Mouse (Mus musculus) MEL (cell line): ENCODE data around the gene Ldlrap1. TPM values are rescaled to one million over a fixed set of nuclear protein-coding genes. Genes with fewer than 3 reads are reported as not detected.

Experiments used
- DNase-seq: peaks from one replicate; pipeline ENCODE4 v3.0.0; 2011; ENCODE audit warnings: low read depth, low spot score
- H3K27ac ChIP-seq: 2 replicates; pipeline ENCODE4 v1.5.1; 2012; ENCODE audit warnings: low read depth, mild to moderate bottlenecking, control low read depth, low read length, moderate library complexity; ENCODE audit not compliant: control insufficient read depth
- H3K27me3 ChIP-seq, 2 experiments: fragments of 150-350 bp in 1 of 2; sonication (generic) in 1 of 2; 2 replicates each; pipeline ENCODE4 v1.6.1; 2012; ENCODE audit warnings: low read length in 2 of 2, mild to moderate bottlenecking in 2 of 2, improper control_type of control experiment in 1 of 2, moderate library complexity in 1 of 2; ENCODE audit not compliant: insufficient read depth in 2 of 2, control insufficient read depth in 1 of 2
- H3K36me3 ChIP-seq, 2 experiments: 2 replicates each; pipeline ENCODE4 v1.6.1; 2012 to 2014; ENCODE audit warnings: low read length in 2 of 2, improper control_type of control experiment in 1 of 2, inconsistent platforms in 1 of 2, mild to moderate bottlenecking in 1 of 2; ENCODE audit not compliant: insufficient read depth in 2 of 2, control insufficient read depth in 1 of 2
- H3K4me1 ChIP-seq, 2 experiments: fragments of 150-350 bp in 1 of 2; sonication (generic) in 1 of 2; 2 replicates each; pipeline ENCODE4 v1.6.1; 2012; ENCODE audit warnings: low read length in 2 of 2, improper control_type of control experiment in 1 of 2, mild to moderate bottlenecking in 1 of 2; ENCODE audit not compliant: insufficient read depth in 2 of 2, control insufficient read depth in 1 of 2
- H3K4me3 ChIP-seq, 2 experiments: fragments of 150-350 bp in 1 of 2; sonication (generic) in 1 of 2; 2 replicates each; pipeline ENCODE4 v1.5.1; 2012; ENCODE audit warnings: low read depth in 2 of 2, low read length in 2 of 2, mild to moderate bottlenecking in 2 of 2, moderate library complexity in 2 of 2, control low read depth in 1 of 2, improper control_type of control experiment in 1 of 2; ENCODE audit not compliant: control insufficient read depth in 1 of 2, insufficient read depth in 1 of 2
- H3K79me2 ChIP-seq: 2 replicates; pipeline ENCODE4 v1.6.1; 2012; ENCODE audit warnings: mild to moderate bottlenecking, low read length, moderate library complexity; ENCODE audit not compliant: control insufficient read depth, poor library complexity, insufficient read depth
- H3K9ac ChIP-seq: 2 replicates; pipeline ENCODE4 v1.6.1; 2012; ENCODE audit warnings: low read depth, mild to moderate bottlenecking, control low read depth, low read length, moderate library complexity; ENCODE audit not compliant: control insufficient read depth, poor library complexity, severe bottlenecking
- H3K9me3 ChIP-seq: fragments of 150-350 bp; sonication (generic); replicated peaks from 2 replicates; pipeline ENCODE4 v1.6.1; 2012; ENCODE audit warnings: mild to moderate bottlenecking, low read length, improper control_type of control experiment, moderate library complexity; ENCODE audit not compliant: insufficient read depth
- CHD1 ChIP-seq: IDR thresholded peaks from 2 replicates; pipeline ENCODE4 v1.6.1; 2012; ENCODE audit warnings: low read depth, mild to moderate bottlenecking, inconsistent platforms, low read length, improper control_type of control experiment
- CHD2 ChIP-seq: IDR thresholded peaks from 2 replicates; pipeline ENCODE4 v1.6.1; 2011; ENCODE audit warnings: low read length, improper control_type of control experiment
- CTCF ChIP-seq, 3 experiments: IDR thresholded peaks in 2 of 3; conservative IDR thresholded peaks in 1 of 3; 2 replicates each; pipeline ENCODE4 v1.5.1; 2011 to 2012; ENCODE audit warnings: low read length in 3 of 3, low read depth in 2 of 3, mild to moderate bottlenecking in 2 of 3, improper control_type of control experiment in 1 of 3, inconsistent platforms in 1 of 3, mixed read lengths in 1 of 3, moderate library complexity in 1 of 3; ENCODE audit not compliant: control insufficient read depth in 1 of 3, insufficient read depth in 1 of 3, poor library complexity in 1 of 3, severe bottlenecking in 1 of 3
- E2F4 ChIP-seq: IDR thresholded peaks from 2 replicates; pipeline ENCODE4 v1.6.1; 2011; ENCODE audit warnings: low read depth, low read length, improper control_type of control experiment, borderline replicate concordance
- ELF1 ChIP-seq: IDR thresholded peaks from 2 replicates; pipeline ENCODE4 v1.6.1; 2014; ENCODE audit warnings: low read depth, mild to moderate bottlenecking, inconsistent platforms, low read length, improper control_type of control experiment, moderate library complexity
- GABPA ChIP-seq: IDR thresholded peaks from 2 replicates; pipeline ENCODE4 v1.6.1; 2012; ENCODE audit warnings: low read depth, mild to moderate bottlenecking, inconsistent platforms, low read length, improper control_type of control experiment, moderate library complexity
- HCFC1 ChIP-seq: IDR thresholded peaks from 2 replicates; pipeline ENCODE4 v1.6.1; 2012; ENCODE audit warnings: low read depth, mild to moderate bottlenecking, inconsistent platforms, low read length, improper control_type of control experiment, moderate library complexity
- JUND ChIP-seq: IDR thresholded peaks from 2 replicates; pipeline ENCODE4 v1.6.1; 2011; ENCODE audit warnings: low read depth, mild to moderate bottlenecking, improper control_type of control experiment, low read length
- MAZ ChIP-seq: IDR thresholded peaks from 2 replicates; pipeline ENCODE4 v1.6.1; 2012; ENCODE audit warnings: low read depth, mild to moderate bottlenecking, inconsistent platforms, low read length, improper control_type of control experiment
- MXI1 ChIP-seq: IDR thresholded peaks from 2 replicates; pipeline ENCODE4 v1.6.1; 2011; ENCODE audit warnings: mild to moderate bottlenecking, low read depth, low read length, improper control_type of control experiment
- MYC ChIP-seq: IDR thresholded peaks from 2 replicates; pipeline ENCODE4 v1.6.1; 2011; ENCODE audit warnings: low read depth, mild to moderate bottlenecking, low read length, improper control_type of control experiment, moderate library complexity
- NELFE ChIP-seq: IDR thresholded peaks from 2 replicates; pipeline ENCODE4 v1.6.1; 2011; ENCODE audit warnings: low read depth, low read length, improper control_type of control experiment
- NRF1 ChIP-seq: IDR thresholded peaks from 2 replicates; pipeline ENCODE4 v1.6.1; 2014; ENCODE audit warnings: low read depth, mild to moderate bottlenecking, inconsistent platforms, low read length, improper control_type of control experiment, moderate library complexity; ENCODE audit not compliant: poor library complexity, insufficient read depth, severe bottlenecking
- POLR2A ChIP-seq, 2 experiments: IDR thresholded peaks; 2 replicates each; pipeline ENCODE4 v1.6.1; 2011 to 2012; ENCODE audit warnings: low read length in 2 of 2, mild to moderate bottlenecking in 2 of 2, control low read depth in 1 of 2, improper control_type of control experiment in 1 of 2, low read depth in 1 of 2, moderate library complexity in 1 of 2; ENCODE audit not compliant: control insufficient read depth in 1 of 2, insufficient read depth in 1 of 2, poor library complexity in 1 of 2
- TCF12 ChIP-seq: IDR thresholded peaks from 2 replicates; pipeline ENCODE4 v1.6.1; 2014; ENCODE audit warnings: low read depth, mild to moderate bottlenecking, inconsistent platforms, low read length, improper control_type of control experiment, moderate library complexity
- ZC3H11A ChIP-seq: IDR thresholded peaks from 2 replicates; pipeline ENCODE4 v1.6.1; 2012; ENCODE audit warnings: low read depth, mild to moderate bottlenecking, inconsistent platforms, low read length, improper control_type of control experiment
- ZKSCAN1 ChIP-seq: IDR thresholded peaks from 2 replicates; pipeline ENCODE4 v1.6.1; 2012; ENCODE audit warnings: low read depth, mild to moderate bottlenecking, inconsistent platforms, low read length, improper control_type of control experiment, moderate library complexity
- polyA plus RNA-seq, 2 experiments: library from polyadenylated mRNA; stranded (reverse) in 1 of 2; unstranded in 1 of 2; fragments of >175 nt in 1 of 2; fragments of >200 nt in 1 of 2; gene quantifications; 2 replicates each; pipeline versions ENCODE4 v1.2.1 to v1.2.4; 2012; ENCODE audit warnings: low replicate concordance in 2 of 2, low read depth in 1 of 2; ENCODE audit not compliant: insufficient read length in 2 of 2, insufficient read depth in 1 of 2, missing spikeins in 1 of 2
- total RNA-seq: library from RNA; depleted of rRNA; stranded (reverse); fragments of 300-350 nt; gene quantifications from 2 replicates; pipeline ENCODE4 v1.2.3, GENCODE M21; 2012

Ldlrap1 gene
- total and polyA plus RNA-seq, 3 experiments: 23.7 to 24.8 TPM; not detected in 1

DNA sequence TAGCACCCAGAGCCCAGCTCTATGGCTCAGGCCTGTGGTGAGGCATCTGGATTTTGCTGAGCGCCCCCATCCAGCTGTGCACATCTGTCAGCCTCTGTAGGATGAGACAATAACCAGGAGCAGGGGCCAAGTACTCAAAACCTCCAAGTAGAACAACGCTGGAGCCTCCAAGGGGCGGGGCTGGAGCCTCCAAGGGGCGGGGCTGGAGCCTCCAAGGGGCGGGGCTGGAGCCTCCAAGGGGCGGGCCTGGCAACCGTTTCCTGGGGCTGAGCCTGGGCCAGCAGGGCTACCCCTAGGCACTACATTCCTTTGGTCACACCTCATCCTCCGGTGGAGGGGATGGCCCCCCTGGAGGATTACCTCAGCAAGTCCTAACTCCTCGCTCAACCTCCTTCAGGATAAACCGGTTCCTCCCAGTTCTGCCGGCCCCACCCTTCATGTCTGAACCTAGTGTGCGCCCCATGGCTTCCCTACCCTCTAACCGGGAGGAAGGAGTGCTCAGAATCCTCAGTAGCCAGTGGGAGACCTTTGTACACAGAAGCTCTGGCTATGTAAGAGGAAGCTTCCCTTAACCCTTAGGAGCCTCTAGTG is 33.7 kb downstream of the Ldlrap1 start:
- Histone ChIP-seq H3K9me3 (no peaks in the 10 kb centered on the region), H3K4me1 (peaks cover 11 to 34% of the 10 kb centered on the region in 2 experiments), H3K79me2 (no peaks in the 10 kb centered on the region; the same call in 1 of the 2 replicates), H3K27me3 (no peaks in the 10 kb centered on the region), H3K27ac (peak overlapping the region; percentile 94), H3K4me3 (peak overlapping the region; percentile 62 to 68), H3K36me3 (peaks cover 0 to 22% of the 10 kb centered on the region in 2 experiments; a peak in 2 of 4 replicates), H3K9ac (peak overlapping the region; percentile 73)
- DNase-seq: peak; percentile 81
- TF ChIP-seq ELF1 (0 out of 2 replicates have a peak, but pooled peaks have one; percentile 28), NELFE (peak; percentile 44), CTCF (IDR thresholded peaks at IDR 0.05 in 2 of 3, conservative IDR thresholded peaks at IDR 0.05 in 1 of 3; ENCODE audit: control insufficient read depth in 1 of 3, insufficient read depth in 1 of 3, low read depth in 2 of 3, low read length in 3 of 3, poor library complexity in 1 of 3, severe bottlenecking in 1 of 3) (no peak), GABPA (no peak), E2F4 (no peak), MYC (no peak), JUND (no peak), NRF1 (no peak), CHD1 (no peak), ZKSCAN1 (no peak), POLR2A (IDR thresholded peaks at IDR 0.05; ENCODE audit: control insufficient read depth in 1 of 2, insufficient read depth in 1 of 2, low read depth in 1 of 2, low read length in 2 of 2, poor library complexity in 1 of 2) (peak in 1 of 2 experiments; percentile 34; a peak in 2 of 4 replicates), ZC3H11A (no peak), MXI1 (no peak)

DNA sequence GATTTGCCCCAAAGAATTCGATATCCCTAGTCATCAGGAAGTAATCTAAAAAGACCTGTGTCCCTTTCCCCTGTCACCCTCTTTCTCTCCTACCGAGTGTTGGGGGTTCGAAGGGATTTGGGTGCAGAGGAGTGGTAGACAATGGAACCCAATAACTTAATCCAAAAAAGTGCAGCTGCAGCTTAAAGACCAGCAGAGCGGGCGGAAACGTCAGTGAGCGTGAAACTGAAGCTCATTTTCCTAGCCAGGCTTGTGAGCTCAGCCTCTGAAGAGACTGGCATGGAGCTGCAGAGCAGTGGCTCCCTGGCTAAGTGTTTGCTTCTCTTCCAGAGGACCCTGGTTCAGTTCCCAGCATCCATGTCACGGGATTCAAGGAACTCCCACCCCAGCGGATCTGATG is 34.5 kb downstream of the Ldlrap1 start:
- H3K79me2 ChIP-seq: no peaks in the 10 kb centered on the region; the same call in 1 of the 2 replicates
- no peak overlapping the region for H3K27ac ChIP-seq
- no peaks in the 10 kb centered on the region for H3K9me3 ChIP-seq
- H3K27me3 ChIP-seq: no peaks in the 10 kb centered on the region
- no peak overlapping the region for H3K9ac ChIP-seq
- no peak overlapping the region for H3K4me3 ChIP-seq
- TF ChIP-seq MAZ: no peak
- TF ChIP-seq CHD1: no peak
- no peak for TF ChIP-seq CHD2
- no peak for TF ChIP-seq HCFC1
- TF ChIP-seq ELF1: no peak
- no peak for TF ChIP-seq MYC
- TF ChIP-seq TCF12: no peak
- TF ChIP-seq, all 39 proteins: peak for 0
- peaks cover 11 to 35% of the 10 kb centered on the region in 2 experiments for H3K4me1 ChIP-seq
- H3K36me3 ChIP-seq: peaks cover 0 to 23% of the 10 kb centered on the region in 2 experiments; a peak in 2 of 4 replicates
- no peak for DNase-seq
